Mouse (Mus musculus) hindbrain, embryonic 10.5 days (tissue): ENCODE results near the gene Gm6377. TPM values are rescaled to one million over a fixed set of nuclear protein-coding genes. Genes with fewer than 3 reads are reported as not detected.

ENCODE experiments used
- DNase-seq: peaks from one replicate; pipeline ENCODE4 v3.0.0-alpha.2; 2017; ENCODE audit warnings: low spot score
- H3K27ac ChIP-seq: fragments of 300-500 bp; sonication (generic); 2 replicates; pipeline ENCODE4 v1.5.1; 2016; ENCODE audit warnings: mild to moderate bottlenecking, moderate library complexity
- H3K27me3 ChIP-seq: fragments of 300-500 bp; sonication (generic); 2 replicates; pipeline ENCODE4 v1.6.1; 2016; ENCODE audit warnings: mild to moderate bottlenecking; ENCODE audit not compliant: poor library complexity, insufficient read depth, severe bottlenecking
- H3K36me3 ChIP-seq: fragments of 300-500 bp; sonication (generic); 2 replicates; pipeline ENCODE4 v1.6.1; 2016; ENCODE audit warnings: mild to moderate bottlenecking, moderate library complexity
- H3K4me1 ChIP-seq: fragments of 300-500 bp; sonication (generic); replicated peaks from 2 replicates; pipeline ENCODE4 v1.6.1; 2016; ENCODE audit warnings: mild to moderate bottlenecking
- H3K4me3 ChIP-seq: fragments of 300-500 bp; sonication (generic); 2 replicates; pipeline ENCODE4 v1.5.1; 2016; ENCODE audit warnings: mild to moderate bottlenecking, moderate library complexity
- H3K9me3 ChIP-seq: fragments of 300-500 bp; sonication (generic); 2 replicates; pipeline ENCODE4 v1.6.1; 2016; ENCODE audit warnings: mild to moderate bottlenecking, moderate library complexity
- WGBS: fragments of 180-500 bp; shearing (Covaris S2); methylation state at CpG from one replicate; pipeline ENCODE4 v1.1.7; 2016; 5-methylcytosine and 5-hydroxymethylcytosine counted together
- polyA plus RNA-seq: library from polyadenylated mRNA; unstranded; fragments of >200 nt; fragmentation: Nextera tagmentation; extraction: Ambion mirVana; gene quantifications from 2 replicates; pipeline ENCODE4 v1.2.1, GENCODE M21; 2016

Gm6377 gene
- polyA plus RNA-seq, 1 experiment from 2014 or later, result 0.09 TPM

DNA sequence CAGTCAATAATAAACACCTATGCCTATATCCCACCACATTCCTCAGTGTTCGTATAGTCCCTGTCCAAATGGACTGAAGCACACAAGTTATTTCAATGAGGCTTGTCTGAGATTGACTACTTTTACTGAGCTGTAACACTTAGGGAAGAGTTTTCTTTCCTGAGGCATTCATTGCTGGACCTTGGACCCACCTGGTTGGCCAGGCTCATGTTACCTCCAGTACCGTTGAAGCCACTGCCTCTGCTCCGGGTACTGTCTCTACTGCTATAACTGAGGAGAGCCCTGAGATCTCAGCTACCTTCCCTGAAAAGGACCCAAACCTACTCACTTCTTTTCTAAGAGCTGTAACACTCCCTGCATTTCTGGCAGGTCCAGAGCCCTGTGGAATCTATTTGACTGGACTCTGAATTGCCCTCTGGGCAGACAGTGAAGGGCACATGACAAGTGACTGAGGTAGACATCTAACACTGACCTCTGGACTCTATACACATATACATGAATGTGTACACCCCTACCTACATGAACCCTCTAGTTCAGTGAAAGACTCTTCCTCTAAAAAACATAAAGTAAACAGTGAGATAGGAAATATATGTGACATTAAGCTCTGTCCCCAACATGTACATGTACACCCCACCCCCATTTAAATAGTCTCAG, 39.0 kb downstream of the Gm6377 start:
- Histone ChIP-seq H3K4me1 (no peaks in the 10 kb centered on the region), H3K27me3 (no peaks in the 10 kb centered on the region), H3K36me3 (no peaks in the 10 kb centered on the region), H3K27ac (no peak overlapping the region), H3K4me3 (no peak overlapping the region), H3K9me3 (no peaks in the 10 kb centered on the region)
- no peak for DNase-seq
- 90% methylated on average over 3 of the region's 3 CpGs for WGBS

DNA sequence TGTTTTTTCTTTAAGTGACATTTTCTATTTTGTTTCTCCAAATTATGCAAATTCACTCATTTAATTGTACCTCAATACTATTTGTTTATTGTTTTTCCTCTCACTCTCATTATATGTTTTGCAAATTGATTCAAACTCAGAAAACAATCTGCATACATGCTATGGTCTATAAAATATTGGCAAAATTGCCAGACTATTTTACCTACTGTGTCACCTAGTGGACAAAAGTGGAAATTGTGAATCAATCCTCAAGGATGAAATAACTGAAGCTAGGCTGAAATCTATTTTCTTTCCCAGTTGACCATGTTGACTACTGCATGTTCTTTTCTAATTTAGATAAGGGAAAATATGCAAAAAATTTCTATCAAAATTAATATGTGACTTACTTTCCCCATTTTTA, 41.6 kb downstream of the Gm6377 start:
- Histone ChIP-seq H3K9me3 (no peaks in the 10 kb centered on the region), H3K4me1 (no peaks in the 10 kb centered on the region), H3K27me3 (no peaks in the 10 kb centered on the region), H3K27ac (no peak overlapping the region), H3K36me3 (no peaks in the 10 kb centered on the region), H3K4me3 (no peak overlapping the region)
- no peak for DNase-seq

Other genes starting within 250 kb of the Gm6377 start
- 13.0 and 23.2 TPM in 2 replicates for gene Hmgn5, start 183.4 kb upstream of the Gm6377 start, polyA plus RNA-seq
- gene Sh3bgrl, start 101.4 kb upstream of the Gm6377 start, polyA plus RNA-seq, result 135 and 146 TPM in 2 replicates